8 mouse cellular contexts compared by ENCODE assay signal in genomic region chr4:131849986-131850638, GRCm38 (mm10). TPM values are rescaled to one million over a fixed set of nuclear protein-coding genes. Genes with fewer than 3 reads are reported as not detected.
DNase-seq lines count a peak whose midpoint lies in the region; ATAC-seq and TF ChIP-seq lines count a peak whose summit lies in the region.

No protein-coding gene starts in this region.

- WGBS in kidney, embryonic 16.5 days: 11% methylated on average over 5 of the region's 5 CpGs
- WGBS in midbrain, postnatal 0 days: 23% methylated on average over 5 of the region's 5 CpGs
- WGBS in thymus, adult 2 months: 52% methylated on average over 5 of the region's 5 CpGs

- TF ChIP-seq CTCF in midbrain, postnatal 0 days (IDR thresholded peaks at IDR 0.05): no peak
- TF ChIP-seq CTCF in thymus, adult 2 months (IDR thresholded peaks at IDR 0.05; ENCODE audit: borderline replicate concordance, control insufficient read depth, extremely low read depth, insufficient read depth, low read length, poor library complexity): no peak

- peaks cover 16% of the 10 kb centered on the region for H3K4me1 ChIP-seq in kidney, embryonic 16.5 days (ENCODE audit: insufficient read depth, low read length)
- no peaks in the 10 kb centered on the region for H3K4me1 ChIP-seq in midbrain, postnatal 0 days (ENCODE audit: insufficient read depth, low read length)
- no peaks in the 10 kb centered on the region for H3K4me1 ChIP-seq in thymus, adult 2 months (replicated peaks; ENCODE audit: control insufficient read depth, insufficient read depth, low read length)

- DNase-seq in NIH3T3 (ENCODE audit: low read depth): peak; percentile 25
- peak; percentile 86 for DNase-seq in brain, adult 2 months (ENCODE audit: low read depth, low spot score)
- peak; percentile 63 to 76 for DNase-seq in heart, adult 9 months (ENCODE audit: low spot score in 2 of 2)
- DNase-seq in midbrain, postnatal 0 days (ENCODE audit: low spot score): peak; percentile 48
- no peak for DNase-seq in retina, postnatal 1 day
- no peak for DNase-seq in thymus, adult 2 months
- no peak for DNase-seq in cerebellum, postnatal 14 days

- no peak overlapping the region for H3K4me3 ChIP-seq in kidney, embryonic 16.5 days (ENCODE audit: low read length)
- H3K4me3 ChIP-seq in midbrain, postnatal 0 days (ENCODE audit: low read depth, low read length): no peak overlapping the region
- no peak overlapping the region for H3K4me3 ChIP-seq in thymus, adult 2 months (ENCODE audit: control insufficient read depth, insufficient read depth, low read length)

- H3K27me3 ChIP-seq in kidney, embryonic 16.5 days (ENCODE audit: insufficient read depth, low read length): no peaks in the 10 kb centered on the region
- H3K27me3 ChIP-seq in midbrain, postnatal 0 days (ENCODE audit: insufficient read depth, low read length): no peaks in the 10 kb centered on the region
- no peaks in the 10 kb centered on the region for H3K27me3 ChIP-seq in thymus, adult 2 months (ENCODE audit: control insufficient read depth, insufficient read depth, low read length)

- no peak for ATAC-seq in kidney, embryonic 16.5 days (ENCODE audit: low FRiP score, low TSS enrichment)
- no peak for ATAC-seq in midbrain, postnatal 0 days (ENCODE audit: low FRiP score)

- H3K9me3 ChIP-seq in kidney, embryonic 16.5 days (ENCODE audit: low read length): no peaks in the 10 kb centered on the region
- H3K9me3 ChIP-seq in midbrain, postnatal 0 days (ENCODE audit: low read length): no peaks in the 10 kb centered on the region

- no peak overlapping the region for H3K4me2 ChIP-seq in kidney, embryonic 16.5 days (replicated peaks; ENCODE audit: low read depth, low read length)
- H3K4me2 ChIP-seq in midbrain, postnatal 0 days (ENCODE audit: low read depth, low read length, poor library complexity, severe bottlenecking): no peak overlapping the region

- no peaks in the 10 kb centered on the region for H3K36me3 ChIP-seq in kidney, embryonic 16.5 days (ENCODE audit: insufficient read depth, low read length)
- no peaks in the 10 kb centered on the region for H3K36me3 ChIP-seq in midbrain, postnatal 0 days (ENCODE audit: insufficient read depth, low read length)
- H3K36me3 ChIP-seq in thymus, adult 2 months (ENCODE audit: control insufficient read depth, insufficient read depth, low read length): no peaks in the 10 kb centered on the region

- peak overlapping the region; percentile 66 for H3K27ac ChIP-seq in kidney, embryonic 16.5 days (ENCODE audit: low read length)
- no peak overlapping the region for H3K27ac ChIP-seq in midbrain, postnatal 0 days (ENCODE audit: low read depth, low read length)
- H3K27ac ChIP-seq in thymus, adult 2 months (ENCODE audit: control insufficient read depth, insufficient read depth, low read length): no peak overlapping the region

- H3K9ac ChIP-seq in kidney, embryonic 16.5 days (replicated peaks; ENCODE audit: low read length): no peak overlapping the region
- H3K9ac ChIP-seq in midbrain, postnatal 0 days (replicated peaks; ENCODE audit: low read length, poor library complexity, severe bottlenecking): no peak overlapping the region

- TF ChIP-seq POLR2A in thymus, adult 2 months (IDR thresholded peaks at IDR 0.05; ENCODE audit: control insufficient read depth, extremely low read depth, insufficient read depth, low read length, poor library complexity): no peak

RNA-seq across cellular contexts. Expression of gene Mecr, which starts 6.8 kb away (rescaled TPM):
- 53.8 and 55.4 TPM in 2 replicates for polyA plus RNA-seq in kidney, embryonic 16.5 days (2015; fragmentation: Nextera tagmentation; extraction: Ambion mirVana)
- 24.5 and 28.7 TPM in 2 replicates for total RNA-seq in midbrain, postnatal 0 days (2014; rRNA removed)
- polyA plus RNA-seq in midbrain, postnatal 0 days (2015; fragmentation: Nextera tagmentation; extraction: Ambion mirVana): 30.4 and 31.7 TPM in 2 replicates
- 26.4 and 29.9 TPM in 2 replicates for polyA plus RNA-seq in thymus, adult 2 months (2012; rRNA removed)

RNA-seq across cellular contexts. Expression of gene Ptpru, which starts 12.0 kb away (rescaled TPM):
- polyA plus RNA-seq in kidney, embryonic 16.5 days (2015; fragmentation: Nextera tagmentation; extraction: Ambion mirVana): 33.5 and 37.0 TPM in 2 replicates
- 34.2 and 37.0 TPM in 2 replicates for total RNA-seq in midbrain, postnatal 0 days (2014; rRNA removed)
- polyA plus RNA-seq in midbrain, postnatal 0 days (2015; fragmentation: Nextera tagmentation; extraction: Ambion mirVana): 22.2 and 22.8 TPM in 2 replicates
- 1.4 and 1.6 TPM in 2 replicates for polyA plus RNA-seq in thymus, adult 2 months (2012; rRNA removed)

RNA-seq across cellular contexts. Expression of gene Srsf4, which starts 23.3 kb away (rescaled TPM):
- 107 and 108 TPM in 2 replicates for polyA plus RNA-seq in kidney, embryonic 16.5 days (2015; fragmentation: Nextera tagmentation; extraction: Ambion mirVana)
- total RNA-seq in midbrain, postnatal 0 days (2014; rRNA removed): 29.3 and 30.2 TPM in 2 replicates
- 82.6 and 86.2 TPM in 2 replicates for polyA plus RNA-seq in midbrain, postnatal 0 days (2015; fragmentation: Nextera tagmentation; extraction: Ambion mirVana)
- polyA plus RNA-seq in thymus, adult 2 months (2012; rRNA removed): 76.8 and 90.4 TPM in 2 replicates

Comparison
In these comparisons a context has a peak if more than half of its experiments do, and no peak if none do; other contexts are left out.
1. DNase-seq: peak in NIH3T3 (single experiment), brain, adult 2 months (single experiment), heart, adult 9 months (2 of 2) and midbrain, postnatal 0 days (single experiment); none in retina, postnatal 1 day (single experiment), thymus, adult 2 months (single experiment) and cerebellum, postnatal 14 days (0 of 2).